Mouse (Mus musculus): ENCODE results near the gene Gli3. TPM values are rescaled to one million over a fixed set of nuclear protein-coding genes. Genes with fewer than 3 reads are reported as not detected.

Gene Gli3
- total and polyA plus RNA-seq, 3 experiments: 2.3 to 6.1 (median 6.0) TPM

DNA sequence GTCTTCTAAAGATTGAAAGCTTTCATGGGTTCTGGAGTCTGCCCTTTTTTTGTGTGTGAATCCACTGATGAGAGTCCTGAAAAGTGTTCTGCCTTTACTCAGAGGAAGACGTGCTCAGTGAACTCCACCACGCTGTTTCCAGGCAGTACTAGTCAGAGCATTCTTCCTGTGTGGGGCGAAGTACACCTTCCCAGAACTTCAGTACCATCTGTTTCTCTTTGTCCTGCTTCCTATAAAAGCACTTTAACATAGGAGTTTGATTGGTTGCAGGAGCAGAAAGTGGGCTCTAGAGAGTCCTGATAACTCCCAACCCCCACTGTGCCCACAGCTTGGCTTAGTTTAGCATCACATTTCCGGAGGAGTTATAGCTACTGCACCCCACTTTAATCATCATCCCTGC is 32.8 kb downstream of the Gli3 start:
- no peak for DNase-seq

DNA sequence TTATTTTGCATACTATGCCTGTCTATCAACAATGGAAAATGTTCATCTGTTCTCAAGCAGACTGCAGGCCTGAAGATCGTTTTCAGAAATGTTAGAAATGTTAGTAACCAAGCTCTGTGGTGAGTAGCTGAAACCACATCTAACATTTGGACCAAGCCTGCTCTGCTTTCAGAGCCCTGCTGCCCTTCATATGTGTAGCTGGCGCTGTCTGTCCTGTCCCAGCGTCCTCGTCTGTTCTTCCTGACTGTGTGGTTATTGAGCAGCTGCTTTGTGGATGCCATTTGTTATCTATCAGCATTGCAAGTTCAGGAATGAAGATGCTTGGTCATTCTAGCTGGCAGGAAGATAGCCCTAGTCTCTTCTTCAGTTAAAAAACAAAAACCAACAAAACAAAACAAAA is 35.3 kb downstream of the Gli3 start:
- DNase-seq: no peak

DNA sequence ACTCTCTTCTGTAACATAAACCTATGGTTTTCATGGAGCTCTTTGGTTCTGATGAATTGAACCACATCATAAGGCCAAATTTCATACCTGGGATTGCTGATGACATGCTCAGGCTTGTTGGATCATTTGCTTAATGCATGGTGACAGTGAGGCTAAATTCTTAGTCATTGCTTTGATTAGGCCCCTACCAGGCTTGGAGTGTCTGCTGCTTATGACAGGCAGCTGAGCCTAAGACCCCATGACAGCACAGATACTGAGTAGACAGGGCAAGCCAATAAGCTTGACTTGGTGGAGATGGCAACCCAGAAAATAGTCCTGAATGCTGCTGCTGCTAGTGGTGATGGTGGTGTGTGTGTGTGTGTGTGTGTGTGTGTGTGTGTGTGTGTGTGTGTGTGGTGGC is 47.9 kb downstream of the Gli3 start:
- DNase-seq: no peak

DNA sequence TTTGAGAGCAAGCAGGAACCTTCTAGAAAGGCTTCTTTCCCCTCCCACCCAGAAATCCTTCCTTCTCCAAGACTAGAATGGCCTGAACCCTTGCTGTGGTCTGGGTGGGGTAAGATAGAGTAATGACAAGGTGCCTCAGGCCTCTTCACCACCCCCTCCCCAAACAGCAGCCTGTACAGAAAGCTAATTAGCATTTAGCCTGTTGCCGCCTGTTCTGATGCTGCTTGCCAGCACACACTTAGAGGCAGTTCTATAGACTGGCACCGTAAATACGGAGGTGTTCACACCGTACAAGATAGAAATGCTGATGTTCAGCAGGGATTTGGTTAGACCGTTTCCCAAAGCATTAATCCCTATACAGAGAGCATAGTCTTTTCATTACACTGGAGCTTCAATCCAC is 50.1 kb downstream of the Gli3 start:
- DNase-seq: no peak

DNA sequence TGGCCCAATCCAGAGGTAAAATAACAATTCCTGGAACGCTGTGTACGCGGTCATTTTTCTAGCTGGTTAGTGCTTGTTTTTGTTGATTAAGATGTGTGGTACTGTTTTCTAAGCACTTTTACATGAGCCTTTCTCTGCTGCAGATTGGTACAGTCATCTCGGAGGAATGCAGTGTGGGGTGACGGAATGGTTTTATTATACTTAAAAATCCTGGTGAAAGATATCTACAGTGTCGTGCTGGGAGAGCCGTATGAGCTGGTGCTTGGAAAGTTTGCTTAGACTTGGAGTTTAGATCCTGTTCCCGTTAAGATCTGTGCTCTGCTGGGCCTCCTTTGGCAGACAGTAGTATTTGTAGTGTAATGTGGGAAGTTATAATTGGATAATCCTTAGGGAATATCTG is 51.0 kb downstream of the Gli3 start:
- DNase-seq: no peak

DNA sequence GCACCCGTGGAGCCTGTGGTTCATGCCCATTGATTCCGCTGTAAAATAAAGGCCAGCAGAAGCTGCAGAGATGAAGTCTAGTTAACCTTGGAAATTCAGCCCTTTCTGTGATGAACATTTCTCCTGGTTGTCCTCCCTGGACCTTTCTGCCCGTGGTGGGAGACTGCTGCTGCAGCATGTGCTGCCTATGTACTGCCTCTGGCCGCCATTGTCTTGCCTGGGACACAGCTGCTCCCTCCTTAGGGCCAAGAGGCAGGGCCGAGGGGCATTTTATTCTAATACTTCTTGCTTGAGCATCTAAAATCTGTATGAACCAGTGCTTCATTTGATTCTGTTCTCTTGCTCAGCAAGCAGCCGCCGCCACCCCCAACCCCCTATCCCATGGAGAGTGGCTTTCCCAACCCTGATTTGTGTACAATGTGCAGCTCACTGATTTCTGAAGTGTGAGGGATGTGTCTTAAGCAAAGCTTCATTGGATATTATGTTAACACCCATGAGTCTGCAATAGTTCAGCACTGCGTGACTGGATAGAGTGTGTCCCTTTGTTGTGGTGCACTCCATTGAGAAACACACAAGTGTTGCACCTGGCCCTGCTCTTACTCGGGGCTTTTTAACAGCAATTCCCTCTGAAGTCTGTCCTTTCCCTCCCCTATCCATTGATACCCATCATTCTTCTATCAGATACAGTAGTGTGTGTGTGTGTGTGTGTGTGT is 54.2 kb downstream of the Gli3 start:
- DNase-seq: no peak

DNA sequence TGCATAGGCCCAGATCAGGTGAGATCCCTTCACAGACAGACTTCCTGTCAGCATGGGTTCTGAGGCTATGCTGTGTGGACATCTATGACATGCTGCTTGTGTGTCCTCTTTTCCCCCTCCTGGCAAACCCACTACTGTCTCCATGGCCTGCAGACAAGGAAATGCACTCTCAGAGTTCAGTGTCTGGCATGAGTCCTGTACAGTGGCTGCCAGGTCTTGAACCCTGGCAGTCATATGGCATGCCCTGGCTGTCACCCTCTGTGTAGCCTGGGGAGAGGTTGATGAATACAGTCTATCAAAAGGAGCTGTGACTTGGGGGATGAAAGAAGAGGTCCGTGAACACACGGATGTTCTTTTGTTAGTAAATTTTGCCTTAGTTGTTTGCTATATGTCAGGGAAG is 57.3 kb downstream of the Gli3 start:
- no peak for DNase-seq

DNA sequence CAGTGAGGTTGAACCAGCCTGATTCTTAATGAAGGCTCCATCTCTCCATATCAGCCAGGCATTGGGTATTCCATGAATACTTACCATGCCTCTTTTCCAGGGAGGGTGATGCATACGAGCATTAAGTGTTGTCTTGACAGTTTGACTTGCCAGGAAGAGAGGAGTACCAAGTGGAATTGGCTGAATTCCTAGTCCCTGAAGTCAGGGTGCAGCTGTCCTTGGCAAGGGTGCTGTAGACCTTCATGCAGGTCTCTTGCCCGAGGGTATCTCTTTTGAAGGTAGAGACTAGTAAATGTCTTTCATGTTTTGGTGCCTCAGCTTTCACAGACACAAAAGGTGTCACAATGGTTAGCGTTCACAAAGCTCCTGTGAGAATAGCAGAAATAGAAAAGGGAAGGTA is 59.1 kb downstream of the Gli3 start:
- no peak for DNase-seq

DNA sequence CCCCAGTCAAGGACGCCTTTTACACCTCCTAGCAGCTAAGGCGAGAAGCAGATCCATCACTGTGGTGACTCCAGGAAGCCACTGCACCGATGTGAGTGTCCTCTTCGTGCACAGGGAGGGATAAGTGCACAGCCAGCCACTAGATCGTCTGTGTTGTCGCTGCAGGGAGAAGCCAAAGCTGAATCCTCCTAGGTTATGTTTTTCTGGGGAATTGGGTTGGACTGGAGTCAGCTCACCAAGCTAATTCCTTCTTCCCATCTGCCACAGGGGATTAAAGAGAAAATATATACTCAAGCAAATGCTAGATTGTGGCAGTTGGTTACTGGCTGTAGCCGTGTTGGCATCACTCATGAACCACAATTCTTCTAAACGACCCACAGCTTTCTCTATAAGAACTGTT is 61.2 kb downstream of the Gli3 start:
- DNase-seq: no peak

DNA sequence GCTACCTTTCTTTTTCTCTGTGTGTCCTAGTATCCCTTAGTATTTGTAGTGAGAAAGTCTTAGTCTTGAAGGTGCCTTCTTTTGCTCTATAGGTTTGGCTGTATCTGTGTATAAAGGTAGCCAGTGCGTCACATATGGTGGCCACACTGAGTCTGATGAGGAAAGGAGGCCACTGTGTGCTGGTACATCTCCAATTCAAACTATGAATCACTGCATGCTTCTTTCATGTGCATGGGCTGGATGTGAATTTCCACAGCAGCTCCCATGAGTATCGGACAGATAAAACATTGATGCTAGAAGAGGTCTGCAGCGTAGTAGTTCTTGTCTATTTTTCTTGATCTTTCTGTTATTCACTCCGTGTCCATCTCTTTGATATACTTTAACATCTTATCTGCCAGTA is 63.7 kb downstream of the Gli3 start:
- no peak for DNase-seq

DNA sequence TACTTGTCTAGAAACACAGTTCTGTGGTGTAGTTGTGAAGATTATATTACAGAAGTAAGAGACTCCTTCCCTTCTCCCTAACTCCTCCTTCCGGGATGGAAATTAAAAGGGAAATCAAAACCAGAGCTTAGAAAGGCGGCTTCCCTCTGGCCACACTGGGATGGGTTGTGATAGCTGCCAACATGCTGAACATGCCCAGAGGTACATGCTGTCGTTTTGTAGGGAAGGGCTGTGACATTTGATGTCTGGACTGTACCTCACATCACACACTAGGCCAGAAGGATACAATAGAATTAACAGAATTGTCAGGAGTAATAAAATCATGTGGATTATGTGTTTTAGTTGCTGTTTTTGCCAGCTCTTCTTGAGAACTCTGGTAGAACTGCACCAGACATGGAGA is 68.5 kb downstream of the Gli3 start:
- DNase-seq: no peak

DNA sequence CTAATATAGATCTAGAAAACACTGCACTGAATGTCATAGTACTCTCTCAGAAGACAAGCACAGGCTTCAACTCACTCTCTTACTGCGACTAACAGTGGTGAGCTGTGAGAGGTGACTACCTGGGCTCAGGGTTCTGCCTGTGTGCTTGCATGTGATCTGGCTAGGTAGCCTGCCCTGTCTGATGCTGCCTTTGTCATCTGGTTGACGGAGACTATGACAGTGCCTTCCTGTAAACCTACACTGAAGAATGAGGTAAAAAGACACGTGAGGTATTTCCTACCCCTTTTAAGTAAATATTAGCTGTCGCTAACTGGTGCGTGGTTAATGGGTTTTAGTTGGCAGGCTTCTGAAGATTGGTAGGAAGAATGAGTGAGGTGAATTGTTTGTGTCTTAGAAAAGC is 74.2 kb downstream of the Gli3 start:
- DNase-seq: no peak

DNA sequence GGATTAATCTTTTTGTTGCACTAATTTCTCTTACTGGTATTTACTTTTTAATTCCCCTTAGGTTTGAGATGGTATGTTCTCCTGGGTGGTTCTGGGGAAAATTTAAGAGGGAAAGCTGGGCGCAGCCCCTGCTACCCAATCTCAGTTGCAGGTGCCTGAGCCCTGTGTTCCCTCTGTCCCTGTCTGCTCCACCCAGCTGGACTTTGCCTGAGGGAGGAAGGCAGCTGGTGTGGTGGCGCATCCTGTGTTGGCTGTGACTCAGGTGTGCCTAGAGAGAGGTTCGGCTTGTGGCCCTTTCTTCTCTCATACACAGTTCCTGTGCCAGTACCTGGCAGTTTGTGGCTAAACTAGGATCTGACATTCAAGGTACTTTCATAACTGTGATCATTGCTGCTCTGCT is 74.6 kb downstream of the Gli3 start:
- no peak for DNase-seq

DNA sequence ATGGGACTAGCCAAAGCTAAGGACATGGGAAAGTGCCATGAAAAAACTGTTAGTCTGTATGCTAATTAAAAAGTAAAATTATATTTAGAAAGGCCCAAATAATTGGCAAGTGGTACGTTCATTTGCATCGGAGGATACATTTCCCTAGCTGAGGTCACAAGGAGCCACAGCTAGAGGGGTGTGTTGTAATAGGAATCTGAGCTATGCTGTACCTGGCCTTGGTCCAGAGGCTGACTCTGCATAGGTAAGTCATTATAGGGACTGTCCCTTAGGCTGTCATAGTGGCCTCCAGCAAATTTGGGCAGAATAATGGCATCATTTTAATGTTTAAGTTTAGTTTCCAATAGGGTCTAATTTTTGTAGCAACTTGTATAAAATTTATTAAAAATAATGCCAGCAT is 75.4 kb downstream of the Gli3 start:
- no peak for DNase-seq

DNA sequence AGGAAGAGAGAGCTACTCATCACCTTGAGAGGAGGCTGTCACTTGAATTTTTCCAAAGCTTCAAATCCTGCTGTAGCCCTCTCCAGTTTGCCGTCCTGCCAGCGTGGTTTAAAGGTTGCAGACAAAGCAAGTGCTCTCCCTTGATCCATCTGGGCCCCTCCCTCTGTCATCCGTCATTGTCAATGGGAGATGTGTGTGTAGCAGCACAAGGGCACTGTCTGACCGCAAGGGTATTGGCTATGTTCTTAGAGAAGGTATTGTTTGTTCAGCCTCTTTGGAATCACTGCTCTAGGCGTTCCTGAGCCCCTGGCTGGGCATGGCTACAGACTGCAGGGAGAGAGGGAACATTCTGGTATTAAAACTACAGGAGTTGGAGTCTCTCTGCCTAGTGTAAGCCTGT is 79.0 kb downstream of the Gli3 start:
- peak; percentile 54 for DNase-seq

DNA sequence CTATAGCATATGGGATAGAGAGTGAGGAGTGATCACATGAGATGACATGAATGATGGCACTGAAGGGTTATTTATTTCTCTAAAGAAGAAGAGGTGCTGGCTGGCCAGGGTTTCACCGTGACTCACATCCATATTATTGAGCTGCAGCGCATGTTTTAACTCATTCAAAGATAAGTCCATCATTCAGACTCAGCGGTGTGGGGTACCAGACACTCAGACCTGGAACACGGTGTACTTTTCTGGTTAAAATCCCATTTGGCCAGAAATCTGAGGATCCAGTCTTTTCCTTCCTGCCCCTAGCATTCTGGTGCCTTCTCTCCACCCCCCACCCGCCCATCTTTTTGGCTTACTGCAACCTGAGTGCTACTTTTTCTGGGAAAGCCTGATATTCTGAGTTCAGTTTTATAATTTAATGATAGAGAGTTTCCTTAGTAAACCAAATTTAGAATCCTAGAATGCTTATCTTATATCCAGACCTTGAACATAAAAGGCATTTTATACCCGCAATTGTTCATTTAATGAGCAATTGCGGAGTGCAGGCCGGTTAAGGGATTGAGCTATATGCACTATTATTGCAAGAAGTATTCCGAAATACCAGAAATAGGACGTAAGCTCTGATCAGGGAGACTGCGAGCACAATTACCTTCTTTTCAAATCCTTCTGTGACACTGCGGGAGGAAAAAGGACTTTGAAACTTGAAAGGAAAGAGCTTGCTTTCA is 80.3 kb downstream of the Gli3 start:
- no peak for DNase-seq

DNA sequence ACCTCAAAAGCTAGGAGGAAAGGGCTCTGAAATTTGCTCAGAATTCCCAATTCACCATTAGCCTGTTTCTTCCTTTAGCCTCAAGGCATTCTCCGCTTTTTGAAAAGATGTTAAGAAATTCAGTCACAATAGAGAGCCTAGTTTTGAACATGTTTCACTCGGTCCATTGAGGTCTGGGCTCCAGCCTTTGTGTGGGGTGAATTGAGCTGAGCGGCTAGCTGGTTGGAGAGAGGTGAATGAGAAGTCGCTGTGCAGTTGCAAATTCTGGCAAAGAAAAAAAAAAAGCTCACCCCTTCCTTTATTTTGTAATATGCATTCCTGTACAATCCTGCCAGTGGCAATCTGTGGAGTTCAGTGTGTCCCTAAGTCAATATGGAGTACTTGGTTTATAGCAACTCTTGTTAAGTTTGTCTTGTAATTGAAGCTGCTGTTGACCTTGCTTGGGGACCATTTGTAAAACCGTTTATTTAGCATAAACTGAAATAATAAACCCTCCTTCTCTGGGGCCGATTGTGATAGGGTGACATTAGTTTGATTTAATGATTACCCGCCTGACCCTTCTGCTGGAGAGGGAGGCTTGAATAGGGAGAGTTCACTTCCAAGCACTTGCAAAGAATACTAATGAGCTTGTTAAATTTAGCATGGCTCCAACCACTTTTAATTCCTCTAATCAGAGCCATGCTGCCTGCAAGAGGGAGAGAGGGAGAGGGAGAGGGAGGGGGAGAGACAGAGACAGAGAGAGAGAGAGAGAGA is 81.0 kb downstream of the Gli3 start:
- no peak for DNase-seq

DNA sequence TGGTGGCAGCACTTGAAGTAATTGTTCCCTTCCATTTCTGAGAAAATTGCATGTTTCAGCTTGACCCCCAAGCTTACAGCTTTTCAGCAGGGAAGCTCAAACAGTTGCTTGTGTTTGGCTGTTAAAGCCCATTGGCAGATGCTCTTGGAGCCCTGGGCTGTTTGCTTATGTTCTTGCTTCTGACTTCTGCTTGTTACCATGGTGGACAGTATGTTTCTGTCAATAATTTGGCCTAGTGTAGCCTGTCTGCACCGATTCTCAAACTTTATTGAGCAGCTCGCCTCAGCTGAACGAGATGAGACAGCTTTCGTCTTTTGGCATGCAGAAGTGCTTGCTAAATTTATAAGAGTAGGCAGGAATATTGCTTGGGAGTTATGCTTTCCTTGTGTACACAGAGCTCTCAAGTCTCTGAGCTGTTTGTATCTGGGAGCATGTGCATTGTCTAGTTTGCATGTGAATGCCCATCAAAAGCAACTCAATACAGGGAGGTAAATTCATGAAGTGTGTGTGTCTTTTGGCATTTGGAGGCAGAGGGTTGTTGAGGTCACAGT is 82.4 kb downstream of the Gli3 start:
- DNase-seq: no peak

DNA sequence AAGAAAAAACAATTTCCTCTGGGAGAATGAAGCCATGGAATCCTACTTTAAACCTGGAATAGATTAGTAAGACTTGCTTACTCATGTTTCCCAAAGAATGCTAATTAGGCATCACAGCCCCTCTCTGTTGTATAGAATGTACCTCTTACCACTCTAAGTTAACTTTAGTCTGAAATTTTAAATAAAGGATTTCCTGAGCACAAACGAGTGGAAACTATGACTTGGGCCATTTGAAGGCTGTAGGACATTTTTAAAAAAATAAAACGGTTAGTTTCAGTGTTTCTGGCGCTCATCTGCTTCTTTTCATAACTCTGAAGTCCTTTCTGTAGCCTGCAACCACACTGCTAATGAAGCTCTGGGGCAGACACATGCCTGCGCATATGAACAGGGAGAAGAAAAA is 83.2 kb downstream of the Gli3 start:
- no peak for DNase-seq

DNA sequence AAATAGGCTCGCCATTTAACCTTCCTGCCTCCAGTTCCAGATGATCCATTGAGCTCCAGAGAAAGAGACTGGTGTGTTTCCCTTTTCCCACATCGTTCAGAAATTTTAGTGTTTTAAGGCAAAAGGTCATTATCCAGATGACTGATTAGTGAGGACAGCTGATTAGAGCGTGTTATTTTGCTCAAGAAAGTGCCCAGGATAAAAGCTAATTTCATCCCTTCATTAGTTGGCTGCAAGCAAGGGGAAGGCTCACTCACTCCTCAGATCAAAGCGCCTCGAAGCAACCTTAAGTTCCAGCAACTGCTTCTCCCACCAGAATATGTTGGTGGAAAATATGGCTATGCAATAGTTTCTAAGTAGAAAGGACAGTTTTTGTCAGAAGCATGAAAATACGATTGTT is 86.4 kb downstream of the Gli3 start:
- no peak for DNase-seq

DNA sequence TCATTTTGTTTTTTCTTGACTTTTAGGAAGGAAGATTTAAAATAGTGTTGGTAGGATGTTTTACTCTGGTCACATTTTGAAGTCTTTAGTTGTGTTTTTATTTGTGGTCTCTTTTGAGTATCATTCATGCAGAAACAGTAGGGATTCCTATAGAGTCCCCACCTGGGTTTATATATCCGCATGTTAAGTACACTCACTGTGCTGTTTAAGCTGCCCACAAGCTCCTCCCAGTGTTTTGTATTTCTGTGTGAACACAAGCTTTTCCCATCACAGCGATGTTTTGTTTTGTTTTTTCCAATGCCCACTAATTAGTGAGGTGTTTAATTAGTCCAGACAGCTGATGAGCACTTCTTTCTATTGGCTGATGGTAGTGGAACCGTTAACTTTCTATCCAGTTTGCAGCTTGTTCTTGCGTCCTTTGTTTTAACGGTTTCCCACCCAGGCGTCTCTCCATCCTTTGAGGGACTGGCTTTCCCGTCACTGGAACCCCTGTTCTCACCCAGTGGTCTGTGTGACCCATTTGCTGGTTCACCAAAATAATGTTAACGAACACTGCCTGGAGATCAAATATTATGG is 87.1 kb downstream of the Gli3 start:
- no peak for DNase-seq

DNA sequence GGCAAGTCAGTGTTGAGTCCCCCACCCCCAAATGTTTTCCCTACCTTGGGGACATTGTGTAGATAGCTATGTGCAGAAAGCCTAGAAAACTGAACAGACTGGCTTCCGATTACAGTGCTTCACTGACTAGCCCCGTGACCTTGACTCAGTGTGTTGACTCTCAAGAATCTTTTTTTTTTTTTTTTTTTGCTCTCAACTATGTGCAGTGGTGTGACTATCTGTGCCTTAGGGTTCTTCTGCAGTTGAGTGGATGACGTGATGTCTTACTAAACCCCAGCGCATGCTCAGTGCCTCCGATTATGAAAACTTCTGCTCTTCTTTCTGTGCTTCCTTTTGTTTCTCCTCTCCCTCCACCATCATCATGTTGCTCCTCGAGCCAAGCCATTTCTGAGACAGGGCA is 87.7 kb downstream of the Gli3 start:
- no peak for DNase-seq

DNA sequence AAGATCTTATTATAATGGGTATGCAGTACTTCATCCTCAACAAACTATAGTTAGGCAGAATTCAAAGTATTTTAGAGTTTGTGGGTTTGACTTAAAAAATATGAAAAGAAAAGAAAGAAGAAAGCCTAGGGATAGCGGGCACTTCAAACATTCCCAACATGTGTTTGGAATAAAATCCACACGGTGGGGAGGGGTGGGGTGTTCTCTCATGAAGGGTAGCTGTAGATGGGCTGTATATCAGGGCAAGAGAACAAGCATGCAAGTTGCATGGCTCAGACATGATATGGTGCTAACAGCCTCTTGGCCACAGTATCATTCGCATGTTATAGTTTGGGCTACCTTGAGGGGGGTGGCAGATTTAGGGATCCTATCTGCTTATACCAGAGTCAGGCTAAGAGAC is 89.0 kb downstream of the Gli3 start:
- no peak for DNase-seq

Data from adrenal gland, adult 2 months (tissue).